8 mouse cellular contexts compared by ENCODE assay signal in the genomic region with DNA sequence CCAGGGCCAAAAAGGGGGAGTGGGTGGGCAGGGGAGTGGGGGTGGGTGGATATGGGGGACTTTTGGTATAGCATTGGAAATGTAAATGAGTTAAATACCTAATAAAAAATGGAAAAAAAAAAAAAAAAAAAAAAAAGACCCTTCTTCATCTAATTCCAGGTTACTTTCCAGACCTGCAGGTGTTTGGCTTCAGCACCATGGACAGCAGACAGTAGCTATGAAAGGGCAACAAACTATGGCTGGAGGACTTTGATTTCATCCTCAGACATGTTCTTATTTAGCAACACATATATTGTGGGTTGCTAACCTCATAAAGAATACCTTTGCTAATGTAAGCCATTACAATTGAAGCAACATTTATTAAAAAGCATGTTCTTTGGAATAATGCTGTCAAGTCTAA.
DNase-seq lines count a peak whose midpoint lies in the region; TF ChIP-seq lines count a peak whose summit lies in the region.
"Not testable (repeated sequence)": the region's sequence is repeated elsewhere in the genome, so short reads cannot be mapped to it uniquely, and the experiment has no call there.

No protein-coding gene starts in this region.

- peak; percentile 7 for DNase-seq in A20 (ENCODE audit: low read depth, low spot score)
- peak; percentile 42 for DNase-seq in adrenal gland, postnatal 10 days
- DNase-seq in embryo, embryonic 9.5 days (ENCODE audit: extremely low spot score), result peak; percentile 25
- peak; percentile 51 for DNase-seq in heart, postnatal 4 days
- DNase-seq in kidney, postnatal 10 days, result peak; percentile 75
- peak; percentile 11 for DNase-seq in liver, adult 2 months (ENCODE audit: extremely low read depth, low read depth, low spot score)
- DNase-seq in neural tube, embryonic 10.5 days (ENCODE audit: extremely low spot score, low spot score), result peak; percentile 40
- DNase-seq in urinary bladder, postnatal 14 days (ENCODE audit: low spot score), result peak; percentile 31

- not testable (repeated sequence) for TF ChIP-seq POLR2A in liver, adult 2 months (IDR thresholded peaks at IDR 0.05; ENCODE audit: extremely low read depth, insufficient read depth, low read length)

- H3K79me2 ChIP-seq in liver, adult 2 months (ENCODE audit: control insufficient read depth, insufficient read depth, low read length), result not testable (repeated sequence)

- H3K27me3 ChIP-seq in liver, adult 2 months (ENCODE audit: control insufficient read depth, insufficient read depth, low read length), result not testable (repeated sequence)

- not testable (repeated sequence) for H3K36me3 ChIP-seq in liver, adult 2 months (ENCODE audit: control insufficient read depth, insufficient read depth, low read length)

- not testable (repeated sequence) for H3K27ac ChIP-seq in liver, adult 2 months (replicated peaks; ENCODE audit: insufficient read depth, low read depth, low read length)

- not testable (repeated sequence) for H3K4me1 ChIP-seq in liver, adult 2 months (ENCODE audit: control insufficient read depth, insufficient read depth, low read length)

- TF ChIP-seq CTCF in liver, adult 2 months (IDR thresholded peaks at IDR 0.05; ENCODE audit: low read depth, low read length), result not testable (repeated sequence)

- not testable (repeated sequence) for H3K4me3 ChIP-seq in liver, adult 2 months (ENCODE audit: insufficient read depth, low read depth, low read length)

- H3K9ac ChIP-seq in liver, adult 2 months (ENCODE audit: low read depth, low read length), result not testable (repeated sequence)

Comparison
In these comparisons a context has a peak if more than half of its experiments do, and no peak if none do; other contexts are left out.
1. DNase-seq: peak in every context shown above with its lines; median percentile 75 in kidney, postnatal 10 days; 51 in heart, postnatal 4 days; 42 in adrenal gland, postnatal 10 days; 40 in neural tube, embryonic 10.5 days; 31 in urinary bladder, postnatal 14 days; 25 in embryo, embryonic 9.5 days; 11 in liver, adult 2 months; 7 in A20.